Mouse (Mus musculus) frontal cortex, postnatal 25 days (tissue): Measurements from ENCODE around the gene Mc3r.

Source experiments
- DNase-seq, 2 experiments: peaks; one replicate each; pipeline ENCODE4 v3.0.0; 2022; ENCODE audit warnings: low spot score in 2 of 2

Mc3r gene

GRCm38 (mm10) chr2:172256418-172256817 is 8.1 kb downstream of the Mc3r start:
- DNase-seq = no peak

GRCm38 (mm10) chr2:172256956-172257355 is 8.7 kb downstream of the Mc3r start:
- no peak for DNase-seq

- no peak for DNase-seq
Measured at GRCm38 (mm10) chr2:172257471-172258065, 9.3 kb downstream of the Mc3r start.

- DNase-seq = no peak
Measured at GRCm38 (mm10) chr2:172260064-172260463, 11.8 kb downstream of the Mc3r start.

GRCm38 (mm10) chr2:172261441-172261840 is 13.1 kb downstream of the Mc3r start:
- DNase-seq = no peak

- DNase-seq = no peak
Measured at GRCm38 (mm10) chr2:172263216-172263615, 14.9 kb downstream of the Mc3r start.

GRCm38 (mm10) chr2:172269907-172270306 is 21.6 kb downstream of the Mc3r start:
- DNase-seq = no peak

GRCm38 (mm10) chr2:172270485-172270944 is 22.2 kb downstream of the Mc3r start:
- no peak for DNase-seq

- no peak for DNase-seq
Measured at GRCm38 (mm10) chr2:172270974-172271697, 22.8 kb downstream of the Mc3r start.

- no peak for DNase-seq
Measured at GRCm38 (mm10) chr2:172274662-172275061, 26.4 kb downstream of the Mc3r start.

GRCm38 (mm10) chr2:172276155-172276554 is 27.9 kb downstream of the Mc3r start:
- DNase-seq = no peak

- no peak for DNase-seq
Measured at GRCm38 (mm10) chr2:172278979-172279378, 30.7 kb downstream of the Mc3r start.

- DNase-seq = no peak
Measured at GRCm38 (mm10) chr2:172282071-172282710, 33.9 kb downstream of the Mc3r start.

GRCm38 (mm10) chr2:172287715-172288114 is 39.4 kb downstream of the Mc3r start:
- DNase-seq = no peak

- DNase-seq = no peak
Measured at GRCm38 (mm10) chr2:172288965-172289364, 40.7 kb downstream of the Mc3r start.

GRCm38 (mm10) chr2:172289632-172290031 is 41.3 kb downstream of the Mc3r start:
- DNase-seq = no peak

- no peak for DNase-seq
Measured at GRCm38 (mm10) chr2:172290474-172290873, 42.2 kb downstream of the Mc3r start.

- DNase-seq = no peak
Measured at GRCm38 (mm10) chr2:172291025-172291424, 42.7 kb downstream of the Mc3r start.

- DNase-seq = no peak
Measured at GRCm38 (mm10) chr2:172291755-172292524, 43.6 kb downstream of the Mc3r start.

- no peak for DNase-seq
Measured at GRCm38 (mm10) chr2:172292525-172293405, 44.5 kb downstream of the Mc3r start.

- DNase-seq = no peak
Measured at GRCm38 (mm10) chr2:172298083-172298482, 49.8 kb downstream of the Mc3r start.
